Mouse (Mus musculus): ENCODE measurements around the gene Pm20d1.

Pm20d1 gene

GRCm38 (mm10) chr1:131797202-131797909, at the start of gene Pm20d1:
Pm20d1 (plus strand) TSS chr1:131797381.
- 16% methylated on average over 26 of the region's 26 CpGs for WGBS

DNA sequence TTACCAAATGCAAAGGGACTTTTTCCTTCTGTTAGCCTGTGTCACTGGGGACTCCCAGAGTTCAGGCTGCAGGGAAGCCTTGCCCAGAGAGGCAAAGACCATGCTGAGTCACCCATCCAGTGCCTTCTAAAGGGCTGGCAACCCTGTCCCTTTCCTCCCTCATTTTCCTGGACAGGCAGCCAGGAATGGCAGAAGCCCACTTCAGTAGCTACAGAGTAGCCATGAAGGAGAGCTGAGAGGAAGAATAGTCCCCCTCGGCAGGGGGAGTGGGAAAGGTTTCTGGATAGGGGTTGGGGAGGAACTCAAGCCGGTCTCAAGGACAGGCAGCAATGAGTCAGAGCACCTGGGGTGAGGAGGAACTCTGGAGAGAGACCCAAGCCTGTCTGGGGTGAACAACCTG, 49.4 kb upstream of the Pm20d1 start:
- 88% methylated on average over 2 of the region's 2 CpGs for WGBS

DNA sequence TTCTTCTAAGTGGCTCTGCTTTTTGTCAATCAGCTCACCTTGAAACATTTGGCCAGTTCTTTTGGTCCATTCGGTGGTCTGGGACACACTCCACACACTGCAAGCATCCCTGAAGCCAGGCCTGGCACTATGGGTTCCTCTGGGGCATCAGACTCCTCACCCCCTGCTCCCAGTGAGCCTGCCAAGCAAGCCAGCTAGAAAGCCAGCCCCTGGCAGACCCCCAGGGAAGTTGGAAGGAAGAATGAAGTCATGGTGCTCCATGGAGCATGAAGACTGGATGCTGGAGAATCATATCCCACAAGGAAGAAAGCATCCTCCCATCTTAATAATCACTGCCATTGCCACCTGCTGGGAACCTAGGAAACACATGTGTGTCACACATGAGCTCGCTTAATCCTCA, 48.5 kb upstream of the Pm20d1 start:
- WGBS = 85% methylated on average over 2 of the region's 2 CpGs

- 89% methylated on average over 15 of the region's 15 CpGs for WGBS
Measured at GRCm38 (mm10) chr1:131749706-131750545, 47.3 kb upstream of the Pm20d1 start.

- WGBS = 61% methylated on average over 3 of the region's 3 CpGs
Measured at GRCm38 (mm10) chr1:131751181-131751890, 45.8 kb upstream of the Pm20d1 start.

DNA sequence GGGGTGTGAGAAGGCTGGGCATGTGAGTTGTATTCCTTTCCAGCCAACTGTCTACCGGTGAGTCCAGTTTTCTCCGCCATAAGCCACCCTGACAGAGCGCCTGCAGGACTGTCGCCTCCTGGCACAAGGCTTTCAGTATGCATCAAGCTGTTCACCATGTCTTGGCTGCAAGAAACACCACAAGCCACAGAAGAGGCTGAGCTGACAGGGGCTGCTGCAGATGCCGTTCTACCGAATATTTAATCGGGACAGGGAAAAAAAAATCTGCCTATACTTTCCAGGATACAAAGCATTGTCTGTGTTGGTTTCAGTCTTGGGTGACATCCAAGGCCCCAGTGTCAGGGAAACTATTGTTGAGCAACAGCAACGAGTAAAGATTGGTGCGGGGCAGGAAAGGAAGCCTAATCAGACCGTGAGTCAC, 45.3 kb upstream of the Pm20d1 start:
- 38% methylated on average over 10 of the region's 10 CpGs for WGBS

DNA sequence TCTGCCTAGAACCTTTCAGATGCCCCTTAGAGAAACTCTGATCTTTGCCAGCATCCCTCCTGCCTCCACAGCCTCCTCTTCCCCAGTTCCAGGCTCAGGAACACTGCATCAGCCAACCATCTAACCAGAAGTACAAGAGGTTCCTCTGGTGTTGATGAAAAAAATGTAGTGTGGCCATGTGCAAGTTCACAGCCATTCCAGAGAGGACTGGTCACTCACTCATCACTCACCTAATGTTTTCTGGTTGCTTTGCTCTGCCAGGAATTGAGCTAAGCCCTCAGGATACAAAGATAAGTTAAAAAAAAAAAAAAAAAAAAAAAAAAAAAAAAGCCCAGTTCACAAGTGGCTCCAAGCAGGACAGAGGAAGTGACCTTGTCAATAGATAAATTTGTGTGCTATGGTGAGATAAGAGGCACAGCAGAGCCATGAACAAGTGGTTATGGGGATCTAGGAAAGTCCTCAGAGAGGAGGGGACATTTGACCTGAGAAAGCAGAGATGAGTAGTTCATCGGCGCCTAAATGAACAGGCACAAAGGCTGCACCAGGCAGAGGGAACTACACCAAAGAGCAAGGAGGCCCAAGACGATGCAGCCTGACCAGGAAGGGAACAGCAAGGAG, 42.9 kb upstream of the Pm20d1 start:
- WGBS = 66% methylated on average over 3 of the region's 3 CpGs

DNA sequence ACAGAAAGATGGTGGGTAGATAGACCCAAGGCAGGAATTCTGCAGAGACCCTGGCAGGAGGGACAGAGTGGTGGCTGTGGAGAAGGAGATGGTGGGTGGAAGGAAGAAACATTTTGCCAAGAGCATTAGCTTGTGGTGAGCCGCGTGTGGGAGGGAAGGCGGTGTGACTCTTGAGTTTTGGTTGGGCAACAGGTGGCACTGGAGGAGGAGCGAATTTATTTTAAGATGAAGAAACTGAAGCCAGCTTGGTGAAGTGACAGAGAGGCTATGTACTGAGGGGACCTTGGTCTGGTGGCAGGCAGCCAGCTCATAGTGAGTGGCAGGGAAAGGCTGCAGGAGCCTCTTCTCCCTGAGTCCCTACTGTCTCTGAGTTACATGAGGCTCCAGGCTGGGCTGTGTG, 42.3 kb upstream of the Pm20d1 start:
- WGBS = 62% methylated on average over 4 of the region's 4 CpGs

DNA sequence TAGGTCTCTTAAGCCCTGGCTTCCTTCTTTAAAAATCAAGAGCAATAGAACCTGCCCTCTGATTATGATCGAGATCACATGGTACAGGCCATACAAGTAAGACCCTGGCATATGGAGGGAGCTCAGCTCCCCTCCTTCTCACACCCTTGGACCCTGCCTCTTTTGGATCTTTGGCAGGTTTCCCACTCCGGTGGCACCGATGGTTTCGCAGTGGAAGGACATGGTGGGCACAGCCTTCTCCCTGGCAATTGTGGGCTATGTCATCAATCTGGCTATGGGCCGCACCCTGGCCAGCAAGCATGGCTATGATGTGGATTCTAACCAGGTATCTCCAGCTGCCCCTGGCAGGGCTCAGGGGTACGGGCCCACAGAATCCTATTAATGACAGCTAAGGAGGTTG, 40.0 kb upstream of the Pm20d1 start:
- 92% methylated on average over 6 of the region's 6 CpGs for WGBS

GRCm38 (mm10) chr1:131758796-131759195, 38.4 kb upstream of the Pm20d1 start:
- 70% methylated on average over 7 of the region's 7 CpGs for WGBS

DNA sequence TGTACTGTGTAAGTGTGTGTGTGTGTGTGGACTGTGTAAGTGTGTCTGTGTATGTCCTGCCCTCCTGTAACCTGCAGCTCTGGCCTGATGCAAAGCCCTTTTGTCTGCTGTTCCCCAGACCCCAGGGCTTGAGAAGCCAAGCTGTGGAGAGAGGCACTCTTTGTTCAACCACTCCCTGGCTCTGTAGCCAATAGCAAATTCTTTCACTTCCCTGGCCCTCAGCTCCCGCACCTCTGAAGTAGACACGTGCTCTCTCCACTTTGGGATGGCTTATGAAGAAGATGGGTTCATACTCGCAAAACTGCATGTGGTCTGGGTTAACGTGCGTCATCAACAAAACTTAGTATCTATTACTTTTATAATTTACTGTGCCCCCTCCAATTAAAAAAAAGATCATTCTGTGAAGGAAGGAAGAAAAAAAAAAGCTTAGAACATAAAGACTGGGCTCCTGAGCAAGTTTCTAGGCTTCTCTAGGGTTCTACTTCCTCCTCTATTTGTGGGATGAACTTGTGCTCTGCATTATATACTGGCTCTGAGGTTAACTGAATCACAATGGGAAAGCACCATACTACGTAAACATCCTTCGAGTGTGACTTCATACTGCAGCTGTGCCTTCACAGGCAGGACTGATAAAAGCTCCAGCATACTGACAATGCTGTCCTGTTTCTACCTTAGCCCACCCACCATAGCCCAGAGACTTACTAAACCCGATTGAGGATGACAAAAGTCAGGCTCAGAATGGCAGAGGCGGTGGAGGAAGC, 37.3 kb upstream of the Pm20d1 start:
- 69% methylated on average over 9 of the region's 9 CpGs for WGBS

DNA sequence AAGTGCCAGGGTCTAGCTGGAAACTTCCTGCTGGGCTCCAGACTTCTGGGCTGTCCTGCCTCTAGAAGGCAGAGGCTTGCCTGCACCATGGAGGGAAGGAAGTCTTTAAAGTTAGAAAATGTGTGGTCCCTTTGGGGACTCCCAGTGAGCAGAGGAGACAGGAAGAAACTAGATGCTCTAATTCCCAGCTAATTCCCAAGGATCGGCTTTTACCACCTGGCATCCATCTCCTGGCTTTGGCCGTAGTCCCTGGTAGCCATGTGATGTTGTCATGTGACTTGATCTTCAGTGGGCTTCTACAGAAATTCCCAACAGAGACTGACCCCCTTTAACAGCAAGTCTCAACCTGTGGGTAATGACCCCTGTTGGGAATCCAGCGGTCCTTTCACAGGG, 36.8 kb upstream of the Pm20d1 start:
- WGBS = 81% methylated on average over 3 of the region's 3 CpGs

DNA sequence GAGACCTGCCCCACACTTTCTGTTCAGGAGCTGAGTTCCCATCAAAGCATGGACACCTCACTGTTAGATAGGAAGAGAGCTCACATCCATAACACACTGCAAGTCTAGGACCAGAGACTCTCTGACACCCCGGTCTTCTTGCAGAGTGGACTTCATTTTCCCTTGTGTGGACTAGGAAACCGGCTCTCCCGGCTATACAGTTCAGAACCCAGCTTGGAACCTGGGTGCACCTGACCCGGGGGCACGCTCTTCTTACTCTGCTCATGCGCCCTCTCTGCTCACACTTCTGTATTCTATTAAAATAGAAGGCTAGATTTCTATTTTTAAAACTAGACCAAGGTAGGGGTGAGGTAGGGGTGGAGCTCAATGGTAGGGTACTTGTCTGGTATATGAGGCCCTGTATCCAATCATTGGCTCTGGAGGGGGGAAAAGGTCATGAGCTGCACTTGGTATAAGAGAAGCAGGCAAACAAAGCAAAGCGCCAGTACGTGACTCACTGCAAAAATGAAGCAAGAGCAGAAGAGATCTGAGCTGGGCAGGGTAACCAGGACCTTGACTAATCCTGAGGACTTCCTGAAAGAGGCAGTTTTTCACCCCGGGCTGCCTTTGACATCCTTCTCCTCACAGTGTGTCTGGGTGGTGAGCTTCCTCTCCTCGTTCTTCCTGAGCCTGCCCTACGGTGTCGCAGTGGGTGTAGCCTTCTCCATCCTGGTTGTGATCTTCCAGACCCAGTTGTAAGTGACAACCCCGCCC, 35.9 kb upstream of the Pm20d1 start:
- 93% methylated on average over 13 of the region's 13 CpGs for WGBS

GRCm38 (mm10) chr1:131763683-131764082, 33.5 kb upstream of the Pm20d1 start:
- 73% methylated on average over 9 of the region's 9 CpGs for WGBS

DNA sequence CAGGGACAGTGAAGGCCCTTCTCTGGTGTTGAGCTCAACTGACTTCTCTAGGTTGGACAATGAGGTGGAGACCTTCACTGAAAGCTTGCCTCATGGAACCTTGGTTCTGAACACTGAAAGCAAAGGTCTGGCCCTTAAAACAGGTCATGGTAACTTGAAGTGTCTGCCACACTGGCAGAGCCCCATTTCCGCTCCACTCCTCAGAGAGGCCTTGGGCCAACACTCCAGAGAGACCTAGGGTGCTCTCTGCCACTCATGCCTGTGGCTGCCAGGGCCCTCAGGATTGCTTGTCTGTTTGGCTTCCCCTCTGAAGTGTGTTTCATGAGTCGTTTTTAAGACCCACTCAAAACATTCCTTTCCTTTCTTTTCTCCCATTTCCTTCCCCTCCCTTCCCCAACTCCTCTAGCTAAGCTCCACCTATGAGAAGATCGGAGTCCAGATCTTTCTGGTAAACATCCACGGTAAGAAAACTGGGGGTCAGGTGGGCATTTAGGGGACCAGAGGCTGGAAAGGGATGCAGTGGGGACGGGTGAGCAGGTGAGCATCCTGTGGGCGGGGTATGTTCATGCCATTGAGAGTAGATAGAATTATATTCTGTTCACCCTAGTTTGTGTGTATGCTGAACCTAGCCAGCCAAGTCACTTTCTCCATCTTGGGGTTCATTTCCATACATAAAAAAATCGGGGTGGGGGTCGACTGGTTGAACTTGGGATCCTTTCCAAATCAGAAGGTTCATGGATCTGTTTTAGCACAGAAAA, 32.4 kb upstream of the Pm20d1 start:
- 62% methylated on average over 8 of the region's 8 CpGs for WGBS

DNA sequence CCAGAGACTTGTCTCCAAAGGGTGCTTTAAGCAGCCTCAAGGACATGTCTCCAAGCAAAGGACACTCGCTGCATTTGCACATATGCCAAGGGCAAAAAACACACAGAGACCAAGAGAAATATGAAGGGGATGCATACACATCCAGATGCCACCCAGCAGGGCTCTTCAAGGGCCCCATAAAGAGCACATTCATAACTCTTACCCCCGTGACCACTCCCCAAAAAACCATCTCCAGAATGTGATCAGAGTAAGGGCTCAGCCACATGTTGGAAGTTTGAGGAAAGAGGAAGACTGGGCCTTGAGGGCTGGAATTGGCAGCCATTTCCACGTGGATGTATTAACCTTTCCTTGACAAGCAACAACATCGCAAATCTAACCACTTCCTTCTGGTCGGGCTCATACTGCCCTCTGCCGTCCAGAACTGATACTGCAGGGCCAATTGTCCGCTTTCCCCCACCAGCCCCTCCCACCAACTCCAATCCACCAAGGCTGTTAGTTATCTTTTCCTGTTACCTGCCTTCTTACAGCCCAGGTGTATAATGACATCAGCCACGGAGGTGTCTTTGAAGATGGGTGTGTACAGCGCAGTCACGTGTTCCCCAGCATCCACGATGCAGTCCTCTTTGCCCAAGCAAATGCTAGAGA, 31.7 kb upstream of the Pm20d1 start:
- WGBS = 14% methylated on average over 11 of the region's 11 CpGs

DNA sequence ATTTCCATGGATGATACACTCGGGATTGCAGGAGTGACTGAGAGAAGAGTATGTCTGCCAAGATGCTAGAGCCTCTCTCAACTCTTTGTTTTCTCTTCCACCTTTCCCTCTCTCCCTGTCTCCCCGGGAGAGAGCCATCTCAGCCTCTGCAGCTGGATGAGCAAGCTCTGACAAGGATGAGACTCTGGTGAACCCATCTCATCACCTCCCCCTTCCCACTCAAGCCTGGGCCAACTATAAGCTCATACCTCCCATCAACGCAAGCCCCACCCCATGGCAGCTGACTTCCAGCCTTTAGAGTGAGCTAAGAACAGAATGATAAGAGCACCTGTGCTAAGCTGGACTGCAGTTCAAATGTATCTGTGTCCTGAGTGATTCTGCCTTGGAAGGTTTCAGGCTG, 27.9 kb upstream of the Pm20d1 start:
- WGBS = 78% methylated on average over 3 of the region's 3 CpGs

DNA sequence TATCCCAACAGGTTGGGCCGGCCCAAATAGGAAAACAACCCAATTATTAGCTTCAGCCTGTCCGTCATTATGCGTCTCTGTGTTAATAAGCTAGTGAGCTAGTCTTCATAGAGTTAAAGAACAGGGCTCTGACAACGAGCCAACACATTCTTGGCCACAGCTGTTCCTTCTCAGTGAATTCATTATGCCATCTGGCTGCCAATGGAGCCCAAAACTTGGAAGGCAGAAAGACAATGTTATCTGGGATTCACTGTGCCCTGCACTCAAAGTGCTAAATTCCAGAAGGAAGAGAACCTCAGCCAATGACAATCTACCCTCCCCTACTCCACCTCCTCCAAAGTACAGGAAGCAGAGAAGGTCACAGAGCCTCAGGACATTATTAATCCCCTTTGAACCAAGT, 26.5 kb upstream of the Pm20d1 start:
- 23% methylated on average over 4 of the region's 4 CpGs for WGBS

DNA sequence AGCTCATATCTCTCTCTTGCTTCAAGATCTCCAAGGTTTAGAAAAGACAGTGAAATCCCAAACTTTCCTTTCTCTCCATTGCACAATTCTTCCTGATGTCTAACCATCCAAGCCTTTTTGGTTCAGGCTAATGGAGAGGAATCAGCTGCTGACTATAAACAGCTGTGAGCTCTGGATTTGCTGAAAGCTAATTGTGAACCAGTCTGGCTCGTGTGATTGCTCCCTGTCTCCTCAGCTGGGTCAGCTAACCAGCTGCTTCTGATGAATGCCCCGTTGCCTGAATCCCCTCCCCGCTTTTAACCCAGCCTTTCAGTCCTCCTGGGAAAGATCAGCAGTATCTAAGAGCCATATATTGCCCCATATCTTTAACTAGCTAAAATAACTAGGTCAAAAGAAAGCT, 2.6 kb upstream of the Pm20d1 start:
- WGBS = 55% methylated on average over 3 of the region's 3 CpGs

All from cerebral cortex, adult 2 months (tissue).